Mouse (Mus musculus): ENCODE results near the gene Parl. TPM values are rescaled to one million over a fixed set of nuclear protein-coding genes. Genes with fewer than 3 reads are reported as not detected.

Parl gene
- polyA plus RNA-seq, 1 experiment, result 61.0 TPM

DNA sequence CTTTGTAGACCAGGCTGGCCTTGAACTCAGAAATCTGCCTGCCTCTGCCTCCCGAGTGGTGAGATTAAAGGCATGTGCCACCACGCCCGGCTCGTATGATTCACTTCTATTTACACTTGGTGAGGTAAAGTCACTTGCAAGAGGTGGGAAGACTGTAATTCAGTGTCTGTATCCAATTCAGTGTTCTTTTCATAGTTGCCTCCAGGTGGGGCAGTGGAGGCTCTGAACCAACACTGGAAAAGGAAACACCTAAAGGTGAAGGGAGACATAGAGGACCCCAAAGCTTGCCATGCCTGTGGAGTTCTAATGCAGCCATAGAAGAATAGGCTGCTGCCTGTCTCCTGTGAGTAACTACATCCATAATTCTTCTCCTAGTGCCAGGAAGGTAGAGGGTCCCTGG, 20.1 kb upstream of the Parl start:
- 81% methylated on average over 4 of the region's 4 CpGs for WGBS
- H3K27ac ChIP-seq (ENCODE audit: insufficient read depth, low read depth, low read length), result no peak overlapping the region
- H3K4me3 ChIP-seq (ENCODE audit: insufficient read depth, low read depth, low read length), result no peak overlapping the region
- DNase-seq, result no peak
- TF ChIP-seq CTCF (conservative IDR thresholded peaks at IDR 0.05; ENCODE audit: insufficient read depth, insufficient read length, low read depth, low read length) (no peak), POLR2A (IDR thresholded peaks at IDR 0.05; ENCODE audit: low read depth, low read length) (no peak)
- no peaks in the 10 kb centered on the region for H3K27me3 ChIP-seq (replicated peaks; ENCODE audit: control insufficient read depth, insufficient read depth, low read length)
- no peaks in the 10 kb centered on the region for H3K4me1 ChIP-seq (ENCODE audit: control insufficient read depth, insufficient read depth, low read length)
- H3K36me3 ChIP-seq (ENCODE audit: control insufficient read depth, insufficient read depth, low read length), result no peaks in the 10 kb centered on the region

DNA sequence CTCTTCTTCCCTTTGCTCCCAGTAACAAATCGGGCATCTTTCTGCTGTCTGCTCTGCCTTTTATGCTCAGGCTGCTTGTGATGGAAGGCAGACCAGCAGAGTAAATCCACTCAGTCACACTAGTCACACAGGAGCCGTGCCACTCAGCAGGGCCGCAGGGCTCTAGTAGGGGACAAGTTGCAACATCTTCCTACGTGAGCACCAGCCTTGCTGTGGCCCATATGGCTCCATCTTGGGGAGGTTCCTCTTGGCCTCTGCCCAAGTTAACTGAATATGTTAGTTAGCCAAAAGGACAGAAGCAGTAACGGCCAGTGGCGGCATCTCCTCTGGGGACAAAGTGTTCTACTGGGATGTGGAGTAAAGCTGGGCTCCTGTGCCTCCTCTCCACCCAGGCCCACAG, 14.6 kb upstream of the Parl start:
- 77% methylated on average over 6 of the region's 6 CpGs for WGBS
- Histone ChIP-seq H3K4me3 (ENCODE audit: insufficient read depth, low read depth, low read length) (no peak overlapping the region), H3K27me3 (replicated peaks; ENCODE audit: control insufficient read depth, insufficient read depth, low read length) (no peaks in the 10 kb centered on the region), H3K27ac (ENCODE audit: insufficient read depth, low read depth, low read length) (no peak overlapping the region), H3K4me1 (ENCODE audit: control insufficient read depth, insufficient read depth, low read length) (no peaks in the 10 kb centered on the region), H3K36me3 (ENCODE audit: control insufficient read depth, insufficient read depth, low read length) (no peaks in the 10 kb centered on the region)
- no peak for DNase-seq
- TF ChIP-seq POLR2A (IDR thresholded peaks at IDR 0.05; ENCODE audit: low read depth, low read length), result no peak
- no peak for TF ChIP-seq CTCF (conservative IDR thresholded peaks at IDR 0.05; ENCODE audit: insufficient read depth, insufficient read length, low read depth, low read length)

DNA sequence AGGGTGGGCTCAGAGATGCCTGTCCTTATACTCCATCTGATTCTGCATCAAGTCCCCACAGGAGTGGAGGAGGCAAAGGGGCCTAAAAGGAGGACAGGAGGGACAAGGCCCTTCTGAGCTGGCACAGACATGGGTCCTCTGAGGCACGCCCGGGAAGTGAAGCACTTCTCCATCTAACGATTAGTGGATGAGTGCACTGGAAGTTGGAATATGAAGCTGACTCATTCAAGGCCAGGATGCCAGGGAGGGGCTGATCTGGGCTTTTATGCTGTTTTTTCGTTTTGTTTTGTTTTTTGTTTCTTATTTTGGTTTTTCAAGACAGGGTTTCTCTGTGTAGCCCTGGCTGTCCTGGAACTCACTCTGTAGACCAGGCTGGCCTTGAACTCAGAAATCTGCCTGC, 13.1 kb upstream of the Parl start:
- H3K4me1 ChIP-seq (ENCODE audit: control insufficient read depth, insufficient read depth, low read length), result no peaks in the 10 kb centered on the region
- H3K27ac ChIP-seq (ENCODE audit: insufficient read depth, low read depth, low read length), result no peak overlapping the region
- no peaks in the 10 kb centered on the region for H3K36me3 ChIP-seq (ENCODE audit: control insufficient read depth, insufficient read depth, low read length)
- WGBS, result 84% methylated on average over 4 of the region's 4 CpGs
- H3K27me3 ChIP-seq (replicated peaks; ENCODE audit: control insufficient read depth, insufficient read depth, low read length), result no peaks in the 10 kb centered on the region
- TF ChIP-seq CTCF (conservative IDR thresholded peaks at IDR 0.05; ENCODE audit: insufficient read depth, insufficient read length, low read depth, low read length) (no peak), POLR2A (IDR thresholded peaks at IDR 0.05; ENCODE audit: low read depth, low read length) (no peak)
- no peak overlapping the region for H3K4me3 ChIP-seq (ENCODE audit: insufficient read depth, low read depth, low read length)
- DNase-seq, result no peak

- 64% methylated on average over 14 of the region's 14 CpGs for WGBS
- TF ChIP-seq CTCF (conservative IDR thresholded peaks at IDR 0.05; ENCODE audit: insufficient read depth, insufficient read length, low read depth, low read length) (no peak), POLR2A (IDR thresholded peaks at IDR 0.05; ENCODE audit: low read depth, low read length) (no peak)
- no peaks in the 10 kb centered on the region for H3K4me1 ChIP-seq (ENCODE audit: control insufficient read depth, insufficient read depth, low read length)
- no peak overlapping the region for H3K4me3 ChIP-seq (ENCODE audit: insufficient read depth, low read depth, low read length)
- H3K27ac ChIP-seq (ENCODE audit: insufficient read depth, low read depth, low read length), result no peak overlapping the region
- H3K36me3 ChIP-seq (ENCODE audit: control insufficient read depth, insufficient read depth, low read length), result no peaks in the 10 kb centered on the region
- no peaks in the 10 kb centered on the region for H3K27me3 ChIP-seq (replicated peaks; ENCODE audit: control insufficient read depth, insufficient read depth, low read length)
- no peak for DNase-seq
Measured at GRCm38 (mm10) chr16:20312272-20312671, 10.1 kb upstream of the Parl start.

- TF ChIP-seq POLR2A (IDR thresholded peaks at IDR 0.05; ENCODE audit: low read depth, low read length), result no peak
- TF ChIP-seq CTCF (conservative IDR thresholded peaks at IDR 0.05; ENCODE audit: insufficient read depth, insufficient read length, low read depth, low read length), result no peak
- Histone ChIP-seq H3K27me3 (replicated peaks; ENCODE audit: control insufficient read depth, insufficient read depth, low read length) (no peaks in the 10 kb centered on the region), H3K4me3 (ENCODE audit: insufficient read depth, low read depth, low read length) (no peak overlapping the region), H3K36me3 (ENCODE audit: control insufficient read depth, insufficient read depth, low read length) (no peaks in the 10 kb centered on the region; the same call in 1 of the 2 replicates), H3K27ac (ENCODE audit: insufficient read depth, low read depth, low read length) (no peak overlapping the region), H3K4me1 (ENCODE audit: control insufficient read depth, insufficient read depth, low read length) (peaks cover 12% of the 10 kb centered on the region)
- no peak for DNase-seq
- WGBS, result 94% methylated on average over 2 of the region's 2 CpGs
Measured at GRCm38 (mm10) chr16:20300076-20300475, 2.1 kb downstream of the Parl start.

DNA sequence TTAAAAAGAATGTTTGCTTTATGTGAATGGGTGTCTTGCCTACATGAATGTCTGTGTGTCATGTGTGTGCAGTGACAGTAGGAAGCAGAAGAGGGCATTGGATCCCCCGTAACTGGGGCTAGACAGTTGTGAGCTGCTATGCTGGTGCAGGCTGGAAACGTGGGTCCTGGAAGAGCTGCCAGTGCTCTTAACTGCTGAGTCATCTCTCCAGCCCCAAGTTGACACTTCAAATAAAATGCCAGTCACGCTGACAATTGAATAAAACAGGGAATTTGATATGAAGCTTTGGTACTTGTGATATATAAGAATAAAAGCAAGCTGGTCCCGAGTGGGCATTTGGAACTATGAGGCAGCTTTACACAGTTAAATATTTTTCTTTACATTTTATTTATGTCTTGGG, 21.9 kb downstream of the Parl start:
- H3K27me3 ChIP-seq (replicated peaks; ENCODE audit: control insufficient read depth, insufficient read depth, low read length), result no peaks in the 10 kb centered on the region
- no peak overlapping the region for H3K4me3 ChIP-seq (ENCODE audit: insufficient read depth, low read depth, low read length)
- peaks cover 5% of the 10 kb centered on the region for H3K36me3 ChIP-seq (ENCODE audit: control insufficient read depth, insufficient read depth, low read length)
- WGBS, result 76% methylated on average over 4 of the region's 4 CpGs
- TF ChIP-seq CTCF (conservative IDR thresholded peaks at IDR 0.05; ENCODE audit: insufficient read depth, insufficient read length, low read depth, low read length) (no peak), POLR2A (IDR thresholded peaks at IDR 0.05; ENCODE audit: low read depth, low read length) (no peak)
- DNase-seq, result no peak
- H3K27ac ChIP-seq (ENCODE audit: insufficient read depth, low read depth, low read length), result no peak overlapping the region
- no peaks in the 10 kb centered on the region for H3K4me1 ChIP-seq (ENCODE audit: control insufficient read depth, insufficient read depth, low read length)

DNA sequence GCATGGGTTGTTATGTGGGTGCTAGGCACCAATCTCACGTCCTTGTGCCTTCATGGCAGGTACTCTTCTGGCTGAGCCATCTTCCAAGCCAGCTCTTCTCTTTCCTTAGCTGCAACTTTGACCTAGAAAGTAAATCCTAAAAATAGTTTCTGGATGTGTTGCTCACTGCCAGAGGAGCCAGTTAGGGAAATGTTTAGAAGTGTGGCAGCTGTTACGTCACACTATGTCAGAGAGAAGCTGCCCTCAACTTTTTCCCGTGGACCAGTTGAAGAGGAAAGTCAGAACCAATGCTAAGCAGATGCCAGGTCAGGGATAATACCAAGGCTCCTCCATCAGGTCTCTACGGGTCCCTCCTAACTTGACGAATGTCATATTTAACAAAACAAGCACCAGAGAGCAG, 22.8 kb downstream of the Parl start:
- Histone ChIP-seq H3K27ac (ENCODE audit: insufficient read depth, low read depth, low read length) (no peak overlapping the region), H3K27me3 (replicated peaks; ENCODE audit: control insufficient read depth, insufficient read depth, low read length) (no peaks in the 10 kb centered on the region), H3K4me3 (ENCODE audit: insufficient read depth, low read depth, low read length) (no peak overlapping the region), H3K36me3 (ENCODE audit: control insufficient read depth, insufficient read depth, low read length) (peaks cover 4% of the 10 kb centered on the region), H3K4me1 (ENCODE audit: control insufficient read depth, insufficient read depth, low read length) (no peaks in the 10 kb centered on the region)
- WGBS, result 96% methylated on average over 5 of the region's 5 CpGs
- DNase-seq, result no peak
- TF ChIP-seq CTCF (conservative IDR thresholded peaks at IDR 0.05; ENCODE audit: insufficient read depth, insufficient read length, low read depth, low read length) (no peak), POLR2A (IDR thresholded peaks at IDR 0.05; ENCODE audit: low read depth, low read length) (no peak)

DNA sequence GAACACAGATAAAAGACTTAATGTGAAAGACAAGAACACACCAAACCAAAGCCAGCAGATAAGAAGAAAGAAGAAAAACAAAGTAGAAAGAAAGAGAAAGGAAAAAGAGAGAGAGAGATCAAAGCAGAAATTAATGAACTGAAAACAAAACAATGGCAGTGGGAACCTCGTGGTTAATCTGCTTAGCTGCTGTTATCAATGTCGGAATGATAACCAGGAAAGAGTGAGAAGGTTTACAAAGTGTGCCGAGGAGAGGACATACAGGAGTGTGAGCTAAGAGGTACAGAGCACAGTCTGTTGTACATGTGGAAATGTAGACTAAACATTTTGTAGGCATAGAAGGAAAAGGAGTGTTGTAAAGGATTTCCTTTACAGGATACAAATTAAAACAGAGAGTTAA, 29.2 kb downstream of the Parl start:
- TF ChIP-seq POLR2A (IDR thresholded peaks at IDR 0.05; ENCODE audit: low read depth, low read length) (no peak), CTCF (conservative IDR thresholded peaks at IDR 0.05; ENCODE audit: insufficient read depth, insufficient read length, low read depth, low read length) (no peak)
- Histone ChIP-seq H3K27me3 (replicated peaks; ENCODE audit: control insufficient read depth, insufficient read depth, low read length) (no peaks in the 10 kb centered on the region), H3K27ac (ENCODE audit: insufficient read depth, low read depth, low read length) (no peak overlapping the region)

More for the DNA sequence above, 29.2 kb downstream of the Parl start:
- Histone ChIP-seq H3K4me3 (ENCODE audit: insufficient read depth, low read depth, low read length) (no peak overlapping the region), H3K4me1 (ENCODE audit: control insufficient read depth, insufficient read depth, low read length) (no peaks in the 10 kb centered on the region), H3K36me3 (ENCODE audit: control insufficient read depth, insufficient read depth, low read length) (no peaks in the 10 kb centered on the region)
- 18% methylated on average over 3 of the region's 3 CpGs for whole genome bisulfite sequencing
- DNase-seq, result no peak

All from kidney, adult 2 months (tissue).